Mouse (Mus musculus): ENCODE results near the gene Gm49388. TPM values are rescaled to one million over a fixed set of nuclear protein-coding genes. Genes with fewer than 3 reads are reported as not detected.
A peak's percentile ranks its signal among the peaks of the same experiment; 100 is the strongest.

The Gm49388 gene
- total RNA-seq, 2 experiments from 2014 or later, result 2.0 to 7.5 TPM

- no peak for ATAC-seq (replicated peaks; ENCODE audit: low FRiP score, poor library complexity, severe bottlenecking)
These were observed 13.8 kb downstream of the Gm49388 start for GRCm38 (mm10) chr7:127799211-127799610.

- ATAC-seq (replicated peaks; ENCODE audit: low FRiP score, poor library complexity, severe bottlenecking), result no peak
These were observed 14.3 kb downstream of the Gm49388 start for GRCm38 (mm10) chr7:127799738-127800137.

- ATAC-seq (replicated peaks; ENCODE audit: low FRiP score, poor library complexity, severe bottlenecking), result peak; percentile 48
These were observed 15.1 kb downstream of the Gm49388 start, which contains the start of gene Hsd3b7 for GRCm38 (mm10) chr7:127800435-127801009. Hsd3b7 (plus strand) TSS chr7:127800604.

GRCm38 (mm10) chr7:127801010-127801621 lies 15.7 kb downstream of the Gm49388 start:
- no peak for ATAC-seq (replicated peaks; ENCODE audit: low FRiP score, poor library complexity, severe bottlenecking)

- no peak for ATAC-seq (replicated peaks; ENCODE audit: low FRiP score, poor library complexity, severe bottlenecking)
These were observed 16.9 kb downstream of the Gm49388 start for GRCm38 (mm10) chr7:127802313-127802712.

GRCm38 (mm10) chr7:127808821-127809220 lies 23.4 kb downstream of the Gm49388 start:
- no peak for ATAC-seq (replicated peaks; ENCODE audit: low FRiP score, poor library complexity, severe bottlenecking)

GRCm38 (mm10) chr7:127809846-127810245 lies 24.4 kb downstream of the Gm49388 start:
- no peak for ATAC-seq (replicated peaks; ENCODE audit: low FRiP score, poor library complexity, severe bottlenecking)

GRCm38 (mm10) chr7:127810650-127811049 lies 25.2 kb downstream of the Gm49388 start:
- ATAC-seq (replicated peaks; ENCODE audit: low FRiP score, poor library complexity, severe bottlenecking), result no peak

- no peak for ATAC-seq (replicated peaks; ENCODE audit: low FRiP score, poor library complexity, severe bottlenecking)
These were observed 25.8 kb downstream of the Gm49388 start for GRCm38 (mm10) chr7:127811240-127811639.

- no peak for ATAC-seq (replicated peaks; ENCODE audit: low FRiP score, poor library complexity, severe bottlenecking)
These were observed 26.9 kb downstream of the Gm49388 start for GRCm38 (mm10) chr7:127812292-127812691.

- no peak for ATAC-seq (replicated peaks; ENCODE audit: low FRiP score, poor library complexity, severe bottlenecking)
These were observed 28.4 kb downstream of the Gm49388 start for GRCm38 (mm10) chr7:127813821-127814220.

- no peak for ATAC-seq (replicated peaks; ENCODE audit: low FRiP score, poor library complexity, severe bottlenecking)
These were observed 29.0 kb downstream of the Gm49388 start for GRCm38 (mm10) chr7:127814241-127814921.

GRCm38 (mm10) chr7:127815116-127815665 lies 29.8 kb downstream of the Gm49388 start:
- no peak for ATAC-seq (replicated peaks; ENCODE audit: low FRiP score, poor library complexity, severe bottlenecking)

- ATAC-seq (replicated peaks; ENCODE audit: low FRiP score, poor library complexity, severe bottlenecking), result no peak
These were observed 30.8 kb downstream of the Gm49388 start for GRCm38 (mm10) chr7:127815954-127816821.

- no peak for ATAC-seq (replicated peaks; ENCODE audit: low FRiP score, poor library complexity, severe bottlenecking)
These were observed 31.6 kb downstream of the Gm49388 start for GRCm38 (mm10) chr7:127817053-127817452.

GRCm38 (mm10) chr7:127817776-127818175 lies 32.4 kb downstream of the Gm49388 start:
- ATAC-seq (replicated peaks; ENCODE audit: low FRiP score, poor library complexity, severe bottlenecking), result no peak

- ATAC-seq (replicated peaks; ENCODE audit: low FRiP score, poor library complexity, severe bottlenecking), result no peak
These were observed 35.6 kb downstream of the Gm49388 start for GRCm38 (mm10) chr7:127820836-127821509.

GRCm38 (mm10) chr7:127822494-127822893 lies 37.1 kb downstream of the Gm49388 start:
- ATAC-seq (replicated peaks; ENCODE audit: low FRiP score, poor library complexity, severe bottlenecking), result no peak
